Mouse (Mus musculus): ENCODE results near the gene Taf6l. TPM values are rescaled to one million over a fixed set of nuclear protein-coding genes. Genes with fewer than 3 reads are reported as not detected.
A peak's percentile ranks its signal among the peaks of the same experiment; 100 is the strongest.

The Taf6l gene
- polyA plus RNA-seq, 1 experiment from 2014 or later, result 18.9 TPM

- no peak overlapping the region; the same call in 1 of the 2 replicates for H3K4me3 ChIP-seq (ENCODE audit: low read depth, low read length)
- WGBS, result 88% methylated on average over 9 of the region's 9 CpGs
Measured at GRCm38 (mm10) chr19:8803204-8803780, 17.1 kb upstream of the Taf6l start.

GRCm38 (mm10) chr19:8802130-8802821, 16.1 kb upstream of the Taf6l start, which contains the start of gene Zbtb3:
TSS of gene Zbtb3 (plus strand) at chr19:8802555.
- peaks cover 21% of the 10 kb centered on the region for H3K4me1 ChIP-seq (replicated peaks; ENCODE audit: control insufficient read depth, insufficient read depth, low read length)
- peaks cover 27% of the 10 kb centered on the region for H3K36me3 ChIP-seq (ENCODE audit: control insufficient read depth, insufficient read depth, low read length)
- H3K27me3 ChIP-seq (replicated peaks; ENCODE audit: control insufficient read depth, insufficient read depth, low read length), result no peaks in the 10 kb centered on the region
- under 1% methylated on average over 30 of the region's 30 CpGs for WGBS
- H3K4me3 ChIP-seq (ENCODE audit: low read depth, low read length), result peak within 1 kb of the TSS; percentile 69
- ATAC-seq (replicated peaks; ENCODE audit: low FRiP score, low TSS enrichment, low read depth), result peak; percentile 96
- H3K9me3 ChIP-seq (ENCODE audit: control insufficient read depth, low read length), result no peaks in the 10 kb centered on the region
- peak within 1 kb of the TSS; percentile 91 for H3K4me2 ChIP-seq (ENCODE audit: low read length)
- H3K9ac ChIP-seq (ENCODE audit: low read length), result peak within 1 kb of the TSS; percentile 55
- peak within 1 kb of the TSS; percentile 80 for H3K27ac ChIP-seq (ENCODE audit: low read depth)
- peak; percentile 97 for DNase-seq (ENCODE audit: low spot score)

More at GRCm38 (mm10) chr19:8803204-8803780, 17.1 kb upstream of the Taf6l start:
- Histone ChIP-seq H3K36me3 (ENCODE audit: control insufficient read depth, insufficient read depth, low read length) (peaks cover 38% of the 10 kb centered on the region), H3K4me1 (replicated peaks; ENCODE audit: control insufficient read depth, insufficient read depth, low read length) (peaks cover 15% of the 10 kb centered on the region), H3K27ac (ENCODE audit: low read depth) (no peak overlapping the region), H3K4me2 (ENCODE audit: low read length) (peak overlapping the region; percentile 91), H3K9me3 (ENCODE audit: control insufficient read depth, low read length) (no peaks in the 10 kb centered on the region), H3K27me3 (replicated peaks; ENCODE audit: control insufficient read depth, insufficient read depth, low read length) (no peaks in the 10 kb centered on the region), H3K9ac (ENCODE audit: low read length) (no peak overlapping the region)
- ATAC-seq (replicated peaks; ENCODE audit: low FRiP score, low TSS enrichment, low read depth) (no peak), DNase-seq (ENCODE audit: low spot score) (no peak)

- peaks cover 24% of the 10 kb centered on the region for H3K4me1 ChIP-seq (replicated peaks; ENCODE audit: control insufficient read depth, insufficient read depth, low read length)
- peak overlapping the region; percentile 94; the same call in 1 of the 2 replicates for H3K4me3 ChIP-seq (ENCODE audit: low read depth, low read length)
- peaks cover 17% of the 10 kb centered on the region for H3K36me3 ChIP-seq (ENCODE audit: control insufficient read depth, insufficient read depth, low read length)
- no peaks in the 10 kb centered on the region for H3K9me3 ChIP-seq (ENCODE audit: control insufficient read depth, low read length)
- no peak overlapping the region for H3K27ac ChIP-seq (ENCODE audit: low read depth)
- no peak for DNase-seq (ENCODE audit: low spot score)
- no peak overlapping the region for H3K9ac ChIP-seq (ENCODE audit: low read length)
- no peak for ATAC-seq (replicated peaks; ENCODE audit: low FRiP score, low TSS enrichment, low read depth)
- H3K27me3 ChIP-seq (replicated peaks; ENCODE audit: control insufficient read depth, insufficient read depth, low read length), result no peaks in the 10 kb centered on the region
- peak overlapping the region; percentile 97 for H3K4me2 ChIP-seq (ENCODE audit: low read length)
Measured at GRCm38 (mm10) chr19:8798947-8799315, 12.7 kb upstream of the Taf6l start.

DNA sequence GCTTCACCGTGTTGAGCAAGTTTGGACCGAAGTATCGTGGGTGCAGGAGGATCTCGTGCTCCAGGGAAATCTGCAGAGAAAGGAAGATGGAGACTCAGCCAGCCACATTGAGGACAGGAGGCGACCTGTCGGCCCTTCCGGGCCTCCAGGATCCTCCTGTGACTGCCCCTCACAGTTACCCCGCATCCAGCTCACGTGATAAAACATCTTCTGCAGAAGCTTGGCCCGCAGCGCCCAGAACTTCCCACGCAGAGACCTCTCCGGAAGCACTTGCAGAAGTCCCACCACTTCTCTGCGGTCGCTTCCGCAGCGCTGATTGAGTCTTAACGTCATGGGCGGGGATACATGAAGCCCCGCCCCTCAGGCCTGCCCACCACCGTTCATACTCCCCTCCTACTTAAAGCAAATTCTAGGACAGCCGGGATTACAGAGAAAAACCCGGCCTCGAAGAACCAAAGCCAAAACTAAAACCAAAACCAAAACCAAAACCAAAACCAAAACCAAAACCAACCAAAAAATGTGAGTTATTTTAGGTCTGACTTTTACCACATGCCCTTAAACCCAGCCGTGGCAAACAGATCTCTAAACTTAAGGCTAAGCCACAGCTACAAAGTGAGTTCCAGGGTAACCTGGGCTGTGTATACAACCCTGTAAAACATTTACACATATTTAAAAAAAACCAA, 12.2 kb upstream of the Taf6l start, which contains the start of gene Polr2g:
Polr2g (minus strand) TSS at position 314 of the 683 bp plus-strand sequence.
- H3K27ac ChIP-seq (ENCODE audit: low read depth), result peak within 1 kb of the TSS; percentile 54; the same call in 1 of the 2 replicates
- peak within 1 kb of the TSS; percentile 97 for H3K4me2 ChIP-seq (ENCODE audit: low read length)
- peak within 1 kb of the TSS; percentile 79 for H3K9ac ChIP-seq (ENCODE audit: low read length)
- peaks cover 24% of the 10 kb centered on the region for H3K4me1 ChIP-seq (replicated peaks; ENCODE audit: control insufficient read depth, insufficient read depth, low read length)
- peaks cover 22% of the 10 kb centered on the region for H3K36me3 ChIP-seq (ENCODE audit: control insufficient read depth, insufficient read depth, low read length)
- ATAC-seq (replicated peaks; ENCODE audit: low FRiP score, low TSS enrichment, low read depth) (peak; percentile 70), DNase-seq (ENCODE audit: low spot score) (peak; percentile 89)
- no peaks in the 10 kb centered on the region for H3K9me3 ChIP-seq (ENCODE audit: control insufficient read depth, low read length)
- no peaks in the 10 kb centered on the region for H3K27me3 ChIP-seq (replicated peaks; ENCODE audit: control insufficient read depth, insufficient read depth, low read length)
- H3K4me3 ChIP-seq (ENCODE audit: low read depth, low read length), result peak within 1 kb of the TSS; percentile 94
- 1% methylated on average over 25 of the region's 25 CpGs for WGBS

GRCm38 (mm10) chr19:8790171-8790570, 4.0 kb upstream of the Taf6l start:
- Histone ChIP-seq H3K27me3 (replicated peaks; ENCODE audit: control insufficient read depth, insufficient read depth, low read length) (no peaks in the 10 kb centered on the region), H3K9ac (ENCODE audit: low read length) (no peak overlapping the region), H3K4me3 (ENCODE audit: low read depth, low read length) (no peak overlapping the region), H3K4me2 (ENCODE audit: low read length) (no peak overlapping the region), H3K4me1 (replicated peaks; ENCODE audit: control insufficient read depth, insufficient read depth, low read length) (peaks cover 4% of the 10 kb centered on the region; the same call in 1 of the 2 replicates), H3K27ac (ENCODE audit: low read depth) (no peak overlapping the region), H3K9me3 (ENCODE audit: control insufficient read depth, low read length) (no peaks in the 10 kb centered on the region), H3K36me3 (ENCODE audit: control insufficient read depth, insufficient read depth, low read length) (peaks cover 29% of the 10 kb centered on the region)
- DNase-seq (ENCODE audit: low spot score), result no peak
- ATAC-seq (replicated peaks; ENCODE audit: low FRiP score, low TSS enrichment, low read depth), result no peak
- WGBS, result 80% methylated on average over 7 of the region's 7 CpGs

- H3K27ac ChIP-seq (ENCODE audit: low read depth), result no peak overlapping the region
- 63% methylated on average over 1 of the region's 1 CpGs for WGBS
Measured at GRCm38 (mm10) chr19:8789171-8789570, 3.0 kb upstream of the Taf6l start.

DNA sequence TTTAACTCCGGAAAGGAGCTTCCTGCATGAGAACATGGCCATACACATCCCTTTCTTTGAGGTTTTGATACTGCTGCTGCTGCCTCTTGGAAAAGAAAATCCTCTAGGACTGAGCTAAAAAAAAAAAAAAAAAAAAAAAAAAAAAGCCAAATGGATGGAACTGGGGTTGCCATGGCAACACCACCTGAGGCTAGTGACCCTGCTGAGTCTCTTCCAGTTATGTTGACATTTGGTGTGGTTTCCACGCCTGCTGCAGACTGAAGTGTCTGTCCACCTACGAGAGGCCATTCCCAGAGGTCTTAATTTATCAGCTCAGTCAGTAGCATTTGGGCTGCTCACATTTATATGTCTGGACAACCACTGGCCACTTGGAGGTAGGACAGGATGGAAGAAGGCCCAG, 2.3 kb upstream of the Taf6l start:
- Histone ChIP-seq H3K4me2 (ENCODE audit: low read length) (no peak overlapping the region), H3K27ac (ENCODE audit: low read depth) (no peak overlapping the region), H3K9me3 (ENCODE audit: control insufficient read depth, low read length) (no peaks in the 10 kb centered on the region), H3K27me3 (replicated peaks; ENCODE audit: control insufficient read depth, insufficient read depth, low read length) (no peaks in the 10 kb centered on the region), H3K36me3 (ENCODE audit: control insufficient read depth, insufficient read depth, low read length) (peaks cover 16% of the 10 kb centered on the region), H3K4me3 (ENCODE audit: low read depth, low read length) (no peak overlapping the region), H3K9ac (ENCODE audit: low read length) (no peak overlapping the region), H3K4me1 (replicated peaks; ENCODE audit: control insufficient read depth, insufficient read depth, low read length) (peaks cover 4% of the 10 kb centered on the region; the same call in 1 of the 2 replicates)
- WGBS, result 21% methylated on average over 3 of the region's 3 CpGs
- DNase-seq (ENCODE audit: low spot score) (no peak), ATAC-seq (replicated peaks; ENCODE audit: low FRiP score, low TSS enrichment, low read depth) (no peak)

More at GRCm38 (mm10) chr19:8789171-8789570, 3.0 kb upstream of the Taf6l start:
- no peak for ATAC-seq (replicated peaks; ENCODE audit: low FRiP score, low TSS enrichment, low read depth)
- H3K36me3 ChIP-seq (ENCODE audit: control insufficient read depth, insufficient read depth, low read length), result peaks cover 19% of the 10 kb centered on the region
- no peak overlapping the region for H3K4me3 ChIP-seq (ENCODE audit: low read depth, low read length)
- H3K27me3 ChIP-seq (replicated peaks; ENCODE audit: control insufficient read depth, insufficient read depth, low read length), result no peaks in the 10 kb centered on the region
- no peak overlapping the region for H3K4me2 ChIP-seq (ENCODE audit: low read length)
- no peaks in the 10 kb centered on the region for H3K9me3 ChIP-seq (ENCODE audit: control insufficient read depth, low read length)
- DNase-seq (ENCODE audit: low spot score), result no peak
- no peak overlapping the region for H3K9ac ChIP-seq (ENCODE audit: low read length)
- peaks cover 4% of the 10 kb centered on the region; the same call in 1 of the 2 replicates for H3K4me1 ChIP-seq (replicated peaks; ENCODE audit: control insufficient read depth, insufficient read depth, low read length)

GRCm38 (mm10) chr19:8774951-8775421, 11.2 kb downstream of the Taf6l start:
- no peak for DNase-seq (ENCODE audit: low spot score)
- ATAC-seq (replicated peaks; ENCODE audit: low FRiP score, low TSS enrichment, low read depth), result 0 out of 2 replicates have a peak, but pooled peaks have one; percentile 10
- Histone ChIP-seq H3K27ac (ENCODE audit: low read depth) (peak overlapping the region; percentile 99), H3K27me3 (replicated peaks; ENCODE audit: control insufficient read depth, insufficient read depth, low read length) (no peaks in the 10 kb centered on the region), H3K4me2 (ENCODE audit: low read length) (peak overlapping the region; percentile 98), H3K36me3 (ENCODE audit: control insufficient read depth, insufficient read depth, low read length) (peaks cover 38% of the 10 kb centered on the region), H3K9ac (ENCODE audit: low read length) (peak overlapping the region; percentile 90), H3K4me3 (ENCODE audit: low read depth, low read length) (peak overlapping the region; percentile 76), H3K9me3 (ENCODE audit: control insufficient read depth, low read length) (no peaks in the 10 kb centered on the region), H3K4me1 (replicated peaks; ENCODE audit: control insufficient read depth, insufficient read depth, low read length) (peaks cover 27% of the 10 kb centered on the region)
- WGBS, result 4% methylated on average over 20 of the region's 20 CpGs
